Mouse (Mus musculus): ENCODE measurements around the gene Fhdc1.

Gene Fhdc1

GRCm38 (mm10) chr3:84474398-84474797 lies 5.8 kb downstream of the Fhdc1 start:
- DNase-seq (ENCODE audit: low spot score) = no peak

GRCm38 (mm10) chr3:84472955-84473354 lies 7.3 kb downstream of the Fhdc1 start:
- no peak for DNase-seq (ENCODE audit: low spot score)

- DNase-seq (ENCODE audit: low spot score) = no peak
Observed at GRCm38 (mm10) chr3:84472527-84472926, 7.7 kb downstream of the Fhdc1 start.

- DNase-seq (ENCODE audit: low spot score) = no peak
Observed at GRCm38 (mm10) chr3:84471146-84471545, 9.1 kb downstream of the Fhdc1 start.

GRCm38 (mm10) chr3:84468111-84468453 lies 12.1 kb downstream of the Fhdc1 start:
- DNase-seq (ENCODE audit: low spot score) = no peak

GRCm38 (mm10) chr3:84467419-84468110 lies 12.7 kb downstream of the Fhdc1 start:
- DNase-seq (ENCODE audit: low spot score) = no peak

GRCm38 (mm10) chr3:84465822-84466500 lies 14.3 kb downstream of the Fhdc1 start:
- no peak for DNase-seq (ENCODE audit: low spot score)

- DNase-seq (ENCODE audit: low spot score) = no peak
Observed at GRCm38 (mm10) chr3:84461687-84462086, 18.5 kb downstream of the Fhdc1 start.

GRCm38 (mm10) chr3:84460952-84461351 lies 19.3 kb downstream of the Fhdc1 start:
- DNase-seq (ENCODE audit: low spot score) = no peak

- no peak for DNase-seq (ENCODE audit: low spot score)
Observed at GRCm38 (mm10) chr3:84460499-84460898, 19.7 kb downstream of the Fhdc1 start.

- DNase-seq (ENCODE audit: low spot score) = no peak
Observed at GRCm38 (mm10) chr3:84455733-84456417, 24.4 kb downstream of the Fhdc1 start.

- no peak for DNase-seq (ENCODE audit: low spot score)
Observed at GRCm38 (mm10) chr3:84450651-84451050, 29.6 kb downstream of the Fhdc1 start.

- DNase-seq (ENCODE audit: low spot score) = no peak
Observed at GRCm38 (mm10) chr3:84449015-84449414, 31.2 kb downstream of the Fhdc1 start.

- no peak for DNase-seq (ENCODE audit: low spot score)
Observed at GRCm38 (mm10) chr3:84447803-84448202, 32.4 kb downstream of the Fhdc1 start.

GRCm38 (mm10) chr3:84445838-84446237 lies 34.4 kb downstream of the Fhdc1 start:
- no peak for DNase-seq (ENCODE audit: low spot score)

- no peak for DNase-seq (ENCODE audit: low spot score)
Observed at GRCm38 (mm10) chr3:84442890-84443289, 37.3 kb downstream of the Fhdc1 start.

GRCm38 (mm10) chr3:84439431-84440210 lies 40.6 kb downstream of the Fhdc1 start:
- DNase-seq (ENCODE audit: low spot score) = peak; percentile 68

GRCm38 (mm10) chr3:84438840-84439239 lies 41.4 kb downstream of the Fhdc1 start:
- no peak for DNase-seq (ENCODE audit: low spot score)

GRCm38 (mm10) chr3:84438118-84438517 lies 42.1 kb downstream of the Fhdc1 start:
- DNase-seq (ENCODE audit: low spot score) = peak; percentile 64

GRCm38 (mm10) chr3:84436947-84437346 lies 43.3 kb downstream of the Fhdc1 start:
- DNase-seq (ENCODE audit: low spot score) = no peak

GRCm38 (mm10) chr3:84435288-84436043 lies 44.8 kb downstream of the Fhdc1 start:
- no peak for DNase-seq (ENCODE audit: low spot score)

Data from layer of hippocampus, adult 11-12 months (tissue).